Mouse (Mus musculus) bone marrow, adult 2 months (tissue): ENCODE measurements at regions not wholly inside any gene's neighbourhood (a gene's known extent, or its start where the extent isn't known, plus 50 kb on each side); places are given as distances from the start of the nearest gene placed in this dataset.

Source experiments
- CTCF ChIP-seq: fragments of 200-500 bp; IDR thresholded peaks from 2 replicates; pipeline ENCODE4 v1.5.1; 2011; ENCODE audit warnings: low read length, control low read depth; ENCODE audit not compliant: control insufficient read depth, insufficient read depth
- POLR2A ChIP-seq: fragments of 200-500 bp; IDR thresholded peaks from 2 replicates; pipeline ENCODE4 v1.6.1; 2011; ENCODE audit warnings: low read depth, mild to moderate bottlenecking, control low read depth, low read length, borderline replicate concordance; ENCODE audit not compliant: control insufficient read depth

DNA sequence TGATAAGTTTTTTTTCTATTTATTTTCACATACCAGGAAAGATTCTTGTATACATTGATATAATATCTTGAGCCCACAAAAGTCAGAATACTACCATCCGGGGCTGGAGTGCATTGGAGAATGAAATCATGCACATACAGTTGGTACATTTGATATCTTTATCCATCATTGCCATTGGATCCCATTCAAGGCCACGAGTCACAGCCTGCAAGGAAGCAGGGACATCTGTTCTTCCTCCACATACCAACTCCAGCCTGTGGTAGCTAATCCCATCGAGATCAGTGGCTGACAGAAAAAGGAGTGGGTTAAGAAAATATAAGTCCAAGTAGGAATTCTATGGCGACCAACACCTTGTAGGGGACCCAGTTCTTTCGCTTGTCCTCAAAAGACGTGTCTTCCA lies 55.5 kb upstream of the Cxcl5 start:
- TF ChIP-seq CTCF, result no peak
- no peak for TF ChIP-seq POLR2A
